Comparison of ENCODE assay signal across 28 mouse cellular contexts in genomic region chr1:181061784-181062485, GRCm38 (mm10). TPM values are rescaled to one million over a fixed set of nuclear protein-coding genes. Genes with fewer than 3 reads are reported as not detected.
A peak's percentile ranks its signal among the peaks of the same experiment; 100 is the strongest.
DNase-seq lines count a peak whose midpoint lies in the region; ATAC-seq and TF ChIP-seq lines count a peak whose summit lies in the region.
"Had no signal": no experiment of that assay in that cellular context is flagged by ENCODE, and none has a peak within 500 bp of the region (broad histone marks: within the 10 kb centered on the region; RNA-seq: fewer than 3 reads in every experiment).

No protein-coding gene starts in this region.

- H3K9ac ChIP-seq in embryonic facial prominence, embryonic 14.5 days (ENCODE audit: low read depth, low read length) = no peak overlapping the region
- H3K9ac ChIP-seq: forebrain, postnatal 0 days; neural tube, embryonic 13.5 days had no signal

- no peak overlapping the region for H3K27ac ChIP-seq in embryonic facial prominence, embryonic 14.5 days (replicated peaks; ENCODE audit: low read depth, low read length)
- peak overlapping the region; percentile 57 for H3K27ac ChIP-seq in small intestine, adult 2 months (ENCODE audit: insufficient read depth, low read depth, low read length)
- H3K27ac ChIP-seq: hindbrain, postnatal 0 days; neural tube, embryonic 13.5 days had no signal

- peaks cover 22% of the 10 kb centered on the region for H3K9me3 ChIP-seq in megakaryocyte, embryonic 14.5 days
- H3K9me3 ChIP-seq in embryonic facial prominence, embryonic 14.5 days (ENCODE audit: control insufficient read depth, low read length) = no peaks in the 10 kb centered on the region

- H3K27me3 ChIP-seq in megakaryocyte, embryonic 14.5 days (replicated peaks) = peaks cover 14% of the 10 kb centered on the region
- no peaks in the 10 kb centered on the region for H3K27me3 ChIP-seq in embryonic facial prominence, embryonic 14.5 days (replicated peaks; ENCODE audit: control insufficient read depth, insufficient read depth, low read length)
- H3K27me3 ChIP-seq in small intestine, adult 2 months (ENCODE audit: control insufficient read depth, insufficient read depth, low read length) = no peaks in the 10 kb centered on the region
- H3K27me3 ChIP-seq: neural tube, embryonic 13.5 days had no signal

- H3K4me3 ChIP-seq in megakaryocyte, embryonic 14.5 days (replicated peaks) = peak overlapping the region; percentile 3
- no peak overlapping the region for H3K4me3 ChIP-seq in embryonic facial prominence, embryonic 14.5 days (ENCODE audit: low read depth, low read length)
- H3K4me3 ChIP-seq in small intestine, adult 2 months (ENCODE audit: low read depth, low read length) = no peak overlapping the region
- H3K4me3 ChIP-seq: neural tube, embryonic 13.5 days had no signal

- no peak for TF ChIP-seq CTCF in small intestine, adult 2 months (IDR thresholded peaks at IDR 0.05; ENCODE audit: extremely low read depth, insufficient read length, insufficient replicate concordance, low read depth, low read length)

- H3K4me1 ChIP-seq in megakaryocyte, embryonic 14.5 days = peaks cover 39% of the 10 kb centered on the region
- no peaks in the 10 kb centered on the region for H3K4me1 ChIP-seq in embryonic facial prominence, embryonic 14.5 days (ENCODE audit: control insufficient read depth, insufficient read depth, low read length)
- H3K4me1 ChIP-seq in small intestine, adult 2 months (ENCODE audit: control insufficient read depth, insufficient read depth, insufficient read length, low read length) = peaks cover 4% of the 10 kb centered on the region; the same call in 1 of the 2 replicates
- H3K4me1 ChIP-seq: neural tube, embryonic 13.5 days had no signal

- no peak for ATAC-seq in megakaryocyte, adult 5-6 weeks (ENCODE audit: poor library complexity, severe bottlenecking)
- ATAC-seq in embryonic facial prominence, embryonic 14.5 days (ENCODE audit: low read depth) = peak; percentile 62; the same call in 1 of the 2 replicates
- ATAC-seq: CD4-positive, CD25-positive, alpha-beta regulatory T cell, adult 4 months; forebrain, postnatal 0 days; hindbrain, postnatal 0 days; lung, postnatal 0 days; Patski had no signal

- no peak overlapping the region for H3K4me2 ChIP-seq in embryonic facial prominence, embryonic 14.5 days (ENCODE audit: low read depth, low read length)
- H3K4me2 ChIP-seq: neural tube, embryonic 13.5 days had no signal

- H3K36me3 ChIP-seq in megakaryocyte, embryonic 14.5 days (replicated peaks; ENCODE audit: low read length) = no peaks in the 10 kb centered on the region
- H3K36me3 ChIP-seq in embryonic facial prominence, embryonic 14.5 days (ENCODE audit: control insufficient read depth, insufficient read depth, low read length) = no peaks in the 10 kb centered on the region
- H3K36me3 ChIP-seq in small intestine, adult 2 months (ENCODE audit: control insufficient read depth, insufficient read depth, low read length) = no peaks in the 10 kb centered on the region
- H3K36me3 ChIP-seq: neural tube, embryonic 13.5 days had no signal

- no peak for TF ChIP-seq POLR2A in small intestine, adult 2 months (IDR thresholded peaks at IDR 0.05; ENCODE audit: low read depth, low read length)

- 34% methylated on average over 3 of the region's 3 CpGs for WGBS in embryonic facial prominence, embryonic 14.5 days
- WGBS in small intestine, adult 2 months = 45% methylated on average over 3 of the region's 3 CpGs

- peak; percentile 17 for DNase-seq in embryo, embryonic 11 days
- DNase-seq in embryo, embryonic 9.5 days (ENCODE audit: extremely low spot score) = no peak
- DNase-seq in embryonic facial prominence, embryonic 14.5 days (ENCODE audit: low spot score) = peak; percentile 45
- no peak for DNase-seq in lung, postnatal 25 days (ENCODE audit: low spot score)
- no peak for DNase-seq in kidney, adult 11 months
- DNase-seq: adrenal gland, postnatal 36 days; cerebellum, adult 9-10 months; forebrain, postnatal 0 days; gastrocnemius, postnatal 36 days; kidney, adult 2 months; kidney, postnatal 10 days; left cerebral cortex, postnatal 4 days; midbrain, embryonic 14.5 days had no signal

RNA-seq across cellular contexts. Expression of gene 9130409I23Rik, which starts 10.9 kb away (rescaled TPM):
- not detected in 2 replicates for polyA plus RNA-seq in megakaryocyte, embryonic 14.5 days (2012; ENCODE audit: insufficient read depth, low replicate concordance)
- not detected in 2 replicates for total RNA-seq in megakaryocyte, adult 5-6 weeks (2015)
- not detected in 2 replicates for total RNA-seq in megakaryocyte, adult 5-6 weeks (2017)
- polyA plus RNA-seq in embryonic facial prominence, embryonic 14.5 days (2014; fragmentation: Nextera tagmentation; extraction: Ambion mirVana) = not detected in 2 replicates
- polyA plus RNA-seq in small intestine, adult 2 months (2012; rRNA removed) = not detected in 2 replicates
- total RNA-seq: adrenal gland, adult 18-20 months; adrenal gland, postnatal 36 days; forebrain, postnatal 0 days; gastrocnemius, adult 18-20 months; gastrocnemius, postnatal 36 days; heart, postnatal 25 days; hindbrain, postnatal 0 days; layer of hippocampus, postnatal 10 days; left cerebral cortex, adult 8-10 months; left cerebral cortex, postnatal 4 days had no signal
- polyA plus RNA-seq: CD4-positive, CD25-positive, alpha-beta regulatory T cell, adult 4 months; cortical plate, adult 2 months; forebrain, postnatal 0 days; heart, embryonic 14.5 days; hindbrain, postnatal 0 days; kidney, adult 2 months; lung, postnatal 0 days; midbrain, embryonic 14.5 days; neural tube, embryonic 13.5 days had no signal

RNA-seq across cellular contexts. Expression of gene Ephx1, which starts 41.2 kb away (rescaled TPM):
- not detected in 2 replicates for polyA plus RNA-seq in megakaryocyte, embryonic 14.5 days (2012; ENCODE audit: insufficient read depth, low replicate concordance)
- 1.3 and 2.4 TPM in 2 replicates for total RNA-seq in megakaryocyte, adult 5-6 weeks (2015)
- total RNA-seq in megakaryocyte, adult 5-6 weeks (2017) = 1.3 and 2.1 TPM in 2 replicates
- polyA plus RNA-seq in embryonic facial prominence, embryonic 14.5 days (2014; fragmentation: Nextera tagmentation; extraction: Ambion mirVana) = 13.1 and 15.4 TPM in 2 replicates
- 10.0 and 10.6 TPM in 2 replicates for polyA plus RNA-seq in small intestine, adult 2 months (2012; rRNA removed)

Comparison
In these comparisons a context has a peak if more than half of its experiments do, and no peak if none do; other contexts are left out.
1. DNase-seq: peak in embryo, embryonic 11 days (single experiment) and embryonic facial prominence, embryonic 14.5 days (single experiment); none in embryo, embryonic 9.5 days (single experiment), lung, postnatal 25 days (single experiment) and kidney, adult 11 months (single experiment).
2. RNA of gene Ephx1, which starts 41.2 kb away (polyA plus RNA-seq): 13.1 to 15.4 TPM in embryonic facial prominence, embryonic 14.5 days and 10.0 to 10.6 TPM in small intestine, adult 2 months; not detected in megakaryocyte, embryonic 14.5 days; every median in the first group is over 10 times any median in the second.